Mouse (Mus musculus): Measurements from ENCODE around the gene Cldn12. TPM values are rescaled to one million over a fixed set of nuclear protein-coding genes. Genes with fewer than 3 reads are reported as not detected.

The Cldn12 gene
- polyA plus RNA-seq, 1 experiment from 2014 or later: 37.8 TPM

DNA sequence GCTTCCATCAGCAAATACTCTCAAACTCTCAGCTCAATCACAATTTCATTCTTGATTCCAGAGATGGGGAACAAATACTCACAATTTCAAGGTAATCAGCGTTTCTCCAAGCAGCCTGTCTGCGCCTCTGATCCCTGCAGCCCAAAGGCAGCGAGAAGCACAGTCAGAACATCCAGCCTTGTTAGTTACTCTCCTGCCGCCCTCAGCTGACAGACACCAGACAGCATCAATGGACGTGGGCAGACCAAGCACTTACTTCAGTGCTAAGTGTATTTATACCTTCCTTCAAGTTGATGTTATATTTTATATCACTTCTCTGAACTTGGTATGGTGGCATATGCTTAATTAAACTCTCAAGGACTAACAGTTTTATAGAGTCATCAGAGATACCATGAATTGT is 3.8 kb downstream of the Cldn12 start:
- Histone ChIP-seq H3K4me3 (peak overlapping the region; percentile 23; the same call in 1 of the 2 replicates), H3K27ac (peak overlapping the region; percentile 62; the same call in 1 of the 2 replicates), H3K4me1 (peaks cover 56% of the 10 kb centered on the region), H3K9me3 (no peaks in the 10 kb centered on the region; the same call in 1 of the 2 replicates), H3K36me3 (replicated peaks) (peaks cover 21% of the 10 kb centered on the region), H3K27me3 (ENCODE audit: poor library complexity, severe bottlenecking) (no peaks in the 10 kb centered on the region)
- WGBS: 68% methylated on average over 5 of the region's 5 CpGs
- DNase-seq (ENCODE audit: extremely low spot score, low spot score): no peak

DNA sequence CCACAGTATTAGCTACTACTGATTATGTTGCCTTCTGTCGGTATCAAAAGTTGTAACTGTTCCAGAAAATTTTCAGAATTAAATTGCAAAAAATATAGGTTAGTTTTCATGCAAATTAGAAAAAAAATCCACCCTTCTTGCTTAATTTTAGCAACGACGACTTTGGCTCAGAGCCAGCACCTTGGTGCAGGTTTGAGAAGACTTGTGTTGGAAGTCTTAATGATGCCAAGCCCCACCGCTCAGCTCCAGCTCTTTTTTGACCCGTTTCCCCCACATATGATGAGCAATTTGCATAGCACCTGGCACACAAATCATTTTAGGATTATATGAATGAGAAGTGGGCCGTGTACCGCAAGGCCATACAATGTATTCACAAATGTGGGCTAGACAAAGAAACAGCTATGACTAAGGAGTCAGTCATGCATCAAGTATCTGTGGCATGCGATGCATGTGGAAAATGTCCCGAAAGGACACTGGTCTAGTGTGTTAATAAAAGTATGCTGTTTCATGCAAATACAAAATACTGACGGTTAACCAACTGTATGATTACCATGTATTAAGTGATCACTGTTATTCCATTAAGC is 4.4 kb downstream of the Cldn12 start:
- Histone ChIP-seq H3K36me3 (replicated peaks) (peaks cover 25% of the 10 kb centered on the region), H3K4me1 (peaks cover 56% of the 10 kb centered on the region), H3K9me3 (no peaks in the 10 kb centered on the region; the same call in 1 of the 2 replicates), H3K27me3 (ENCODE audit: poor library complexity, severe bottlenecking) (no peaks in the 10 kb centered on the region), H3K27ac (peak overlapping the region; percentile 67), H3K4me3 (peak overlapping the region; percentile 23; the same call in 1 of the 2 replicates)
- no peak for DNase-seq (ENCODE audit: extremely low spot score, low spot score)
- 67% methylated on average over 10 of the region's 10 CpGs for WGBS

DNA sequence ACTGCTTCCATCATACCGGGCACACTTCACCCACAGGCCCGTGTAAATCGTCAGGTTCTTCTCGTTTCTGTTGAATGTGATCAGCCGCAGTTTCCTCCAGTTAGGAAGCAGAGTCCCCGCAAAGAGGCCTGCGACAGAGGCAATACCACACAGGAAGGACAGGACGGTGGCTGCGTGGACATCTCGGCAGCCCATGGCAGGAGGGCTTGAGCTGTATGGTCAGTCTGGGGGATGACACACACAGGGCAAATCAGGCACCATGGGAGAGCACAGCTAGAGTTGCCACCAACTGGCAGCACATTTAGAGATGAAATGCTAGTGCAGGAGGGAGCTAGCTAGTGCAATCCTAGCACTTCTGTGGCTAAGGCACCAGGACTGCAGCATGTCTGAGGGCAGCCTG is 6.5 kb downstream of the Cldn12 start:
- DNase-seq (ENCODE audit: extremely low spot score, low spot score): no peak
- Histone ChIP-seq H3K4me1 (peaks cover 46% of the 10 kb centered on the region), H3K27me3 (ENCODE audit: poor library complexity, severe bottlenecking) (no peaks in the 10 kb centered on the region), H3K4me3 (no peak overlapping the region), H3K36me3 (replicated peaks) (peaks cover 37% of the 10 kb centered on the region), H3K27ac (peak overlapping the region; percentile 75), H3K9me3 (no peaks in the 10 kb centered on the region; the same call in 1 of the 2 replicates)
- WGBS: 83% methylated on average over 10 of the region's 10 CpGs

DNA sequence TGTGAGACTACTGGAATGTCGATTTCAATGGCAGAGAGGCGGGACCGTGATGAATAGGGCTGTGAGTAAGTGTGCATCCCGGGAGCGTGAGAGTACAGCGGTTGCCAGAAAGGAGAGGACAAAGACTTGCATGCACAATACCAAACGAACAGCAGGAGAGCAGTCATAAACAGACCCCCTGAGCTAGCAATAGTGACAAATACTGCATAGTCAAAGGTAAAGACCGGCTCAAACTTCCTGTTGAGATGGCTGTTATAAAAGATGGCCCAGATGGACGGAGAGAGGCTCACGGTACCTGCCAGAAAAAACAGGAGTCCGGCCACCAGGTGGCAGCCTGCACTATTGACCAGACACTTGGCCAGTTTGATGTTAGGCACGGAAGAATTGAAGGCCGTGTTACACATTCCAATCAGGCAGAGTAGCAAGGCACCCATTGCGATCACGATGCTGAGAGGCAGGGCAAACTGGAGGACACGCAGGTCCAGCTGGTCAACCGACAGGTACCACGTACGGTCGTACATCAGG is 7.0 kb downstream of the Cldn12 start:
- 45% methylated on average over 20 of the region's 20 CpGs for WGBS
- peak overlapping the region; percentile 75 for H3K27ac ChIP-seq

DNA sequence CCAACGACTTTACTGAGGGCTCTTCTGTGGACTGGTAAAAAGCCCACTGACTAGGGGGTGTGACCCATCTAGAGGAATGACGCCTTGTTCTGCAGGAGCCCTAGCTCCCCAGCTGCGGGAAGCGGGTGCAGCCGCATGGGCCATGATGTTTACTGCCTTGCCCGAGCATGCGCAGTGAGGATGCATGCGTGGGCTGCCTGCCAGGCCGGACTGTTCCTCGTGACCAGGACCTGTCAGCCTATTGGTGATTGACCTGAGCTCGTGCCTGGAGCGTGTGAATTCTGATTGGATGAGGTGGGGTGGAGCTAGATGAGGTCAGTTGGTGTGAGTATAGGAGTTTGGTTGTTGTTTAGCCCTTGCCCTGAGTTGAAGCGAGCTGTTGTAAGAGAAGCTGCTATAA is 10.3 kb downstream of the Cldn12 start:
- Histone ChIP-seq H3K27me3 (ENCODE audit: poor library complexity, severe bottlenecking) (no peaks in the 10 kb centered on the region), H3K4me1 (peaks cover 24% of the 10 kb centered on the region), H3K27ac (no peak overlapping the region), H3K36me3 (replicated peaks) (peaks cover 26% of the 10 kb centered on the region), H3K4me3 (no peak overlapping the region), H3K9me3 (no peaks in the 10 kb centered on the region)
- 92% methylated on average over 13 of the region's 13 CpGs for WGBS
- no peak for DNase-seq (ENCODE audit: extremely low spot score, low spot score)

More for the DNA sequence above, 7.0 kb downstream of the Cldn12 start:
- Histone ChIP-seq H3K4me3 (0 out of 2 replicates have a peak overlapping the region, but pooled peaks have one; percentile 7), H3K27me3 (ENCODE audit: poor library complexity, severe bottlenecking) (no peaks in the 10 kb centered on the region), H3K36me3 (replicated peaks) (peaks cover 37% of the 10 kb centered on the region), H3K9me3 (no peaks in the 10 kb centered on the region; the same call in 1 of the 2 replicates), H3K4me1 (peaks cover 41% of the 10 kb centered on the region)
- peak; percentile 70 for DNase-seq (ENCODE audit: extremely low spot score, low spot score)

DNA sequence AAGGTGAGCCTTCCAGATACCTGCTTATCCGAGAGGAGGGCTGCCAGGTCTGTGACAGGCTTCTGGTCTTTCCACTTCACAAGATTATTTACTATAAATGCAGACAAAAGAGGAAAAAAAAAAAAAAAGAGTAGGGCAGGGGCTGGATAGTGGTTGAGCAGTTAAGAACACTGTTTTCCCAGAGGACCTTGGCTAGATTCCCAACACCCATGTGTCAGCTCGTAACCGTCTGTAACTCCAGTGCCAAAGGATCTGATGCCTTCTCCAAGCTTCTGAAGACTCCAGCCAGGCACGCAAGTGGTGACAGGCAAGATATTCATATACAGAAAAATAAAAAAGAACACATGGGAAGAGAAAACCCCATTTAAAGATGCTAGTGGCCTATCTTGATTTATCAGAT is 11.4 kb downstream of the Cldn12 start:
- Histone ChIP-seq H3K27me3 (ENCODE audit: poor library complexity, severe bottlenecking) (no peaks in the 10 kb centered on the region), H3K4me3 (no peak overlapping the region), H3K9me3 (no peaks in the 10 kb centered on the region), H3K36me3 (replicated peaks) (peaks cover 24% of the 10 kb centered on the region), H3K27ac (no peak overlapping the region), H3K4me1 (peaks cover 13% of the 10 kb centered on the region)
- WGBS: 87% methylated on average over 4 of the region's 4 CpGs
- no peak for DNase-seq (ENCODE audit: extremely low spot score, low spot score)

DNA sequence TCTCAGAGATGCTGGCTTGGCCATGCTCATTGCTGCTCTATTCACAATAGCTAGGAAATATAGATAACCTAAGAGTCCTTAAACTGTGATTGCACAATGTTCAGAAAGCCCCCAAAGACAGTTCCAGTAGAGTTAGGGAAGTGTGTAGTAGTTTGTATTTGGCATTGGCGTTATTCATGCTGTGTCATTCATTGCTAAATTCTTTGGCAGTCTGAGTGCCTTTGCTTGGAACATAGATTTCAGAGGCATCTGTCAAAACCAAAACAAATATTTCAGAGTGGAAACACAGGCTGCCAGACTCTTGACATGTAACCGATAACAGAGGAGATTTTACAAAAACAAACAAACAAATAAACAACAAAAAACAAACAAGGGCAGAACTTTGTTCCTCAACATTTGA is 13.2 kb downstream of the Cldn12 start:
- no peak for DNase-seq (ENCODE audit: extremely low spot score, low spot score)

DNA sequence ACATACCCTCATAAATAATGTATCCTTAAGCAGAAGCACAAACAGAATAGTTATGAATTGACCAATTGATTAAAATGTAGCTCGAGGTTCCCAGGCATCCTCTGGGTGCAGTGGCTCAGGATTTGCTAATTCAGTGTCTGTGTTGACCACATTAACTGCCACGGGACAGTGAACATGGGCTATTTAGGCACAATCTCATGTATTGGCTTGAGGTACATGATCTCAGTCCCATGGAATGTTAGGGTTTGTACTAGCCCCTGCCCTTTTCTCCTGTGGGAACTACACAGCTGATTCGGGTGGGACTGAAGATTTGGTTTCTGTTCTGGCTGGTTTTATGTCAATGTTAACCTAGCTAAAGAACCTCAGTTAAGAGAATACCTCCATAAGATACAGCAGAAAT is 18.4 kb downstream of the Cldn12 start:
- Histone ChIP-seq H3K27ac (no peak overlapping the region), H3K4me1 (no peaks in the 10 kb centered on the region), H3K4me3 (no peak overlapping the region), H3K9me3 (no peaks in the 10 kb centered on the region), H3K27me3 (ENCODE audit: poor library complexity, severe bottlenecking) (peaks cover 10% of the 10 kb centered on the region), H3K36me3 (replicated peaks) (no peaks in the 10 kb centered on the region)
- DNase-seq (ENCODE audit: extremely low spot score, low spot score): no peak
- 81% methylated on average over 3 of the region's 3 CpGs for WGBS

More for the DNA sequence above, 13.2 kb downstream of the Cldn12 start:
- H3K4me3 ChIP-seq: no peak overlapping the region
- no peaks in the 10 kb centered on the region for H3K27me3 ChIP-seq (ENCODE audit: poor library complexity, severe bottlenecking)
- no peaks in the 10 kb centered on the region for H3K9me3 ChIP-seq
- H3K27ac ChIP-seq: no peak overlapping the region
- H3K36me3 ChIP-seq (replicated peaks): peaks cover 20% of the 10 kb centered on the region
- WGBS: 92% methylated on average over 2 of the region's 2 CpGs
- no peaks in the 10 kb centered on the region for H3K4me1 ChIP-seq

DNA sequence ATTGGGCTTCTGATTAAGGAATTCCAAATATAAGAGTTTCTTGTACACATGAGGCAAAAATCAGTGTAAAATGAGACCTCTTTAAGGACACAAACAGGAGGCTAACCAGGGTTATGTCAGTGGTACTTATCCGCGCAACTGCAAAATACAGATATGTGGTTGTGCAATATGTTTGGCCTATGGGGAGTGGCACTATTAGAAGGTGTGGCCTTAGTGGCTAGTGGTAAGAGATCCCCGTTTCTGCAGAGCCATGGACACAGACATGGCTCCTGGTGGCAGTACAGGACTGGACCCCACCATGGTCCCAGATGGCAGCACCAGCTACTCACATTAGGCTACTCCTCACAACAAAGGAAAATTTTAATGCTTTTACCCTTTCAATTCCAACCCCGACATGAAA is 19.7 kb downstream of the Cldn12 start:
- H3K36me3 ChIP-seq (replicated peaks): no peaks in the 10 kb centered on the region
- no peak overlapping the region for H3K27ac ChIP-seq
- WGBS: 89% methylated on average over 4 of the region's 4 CpGs

DNA sequence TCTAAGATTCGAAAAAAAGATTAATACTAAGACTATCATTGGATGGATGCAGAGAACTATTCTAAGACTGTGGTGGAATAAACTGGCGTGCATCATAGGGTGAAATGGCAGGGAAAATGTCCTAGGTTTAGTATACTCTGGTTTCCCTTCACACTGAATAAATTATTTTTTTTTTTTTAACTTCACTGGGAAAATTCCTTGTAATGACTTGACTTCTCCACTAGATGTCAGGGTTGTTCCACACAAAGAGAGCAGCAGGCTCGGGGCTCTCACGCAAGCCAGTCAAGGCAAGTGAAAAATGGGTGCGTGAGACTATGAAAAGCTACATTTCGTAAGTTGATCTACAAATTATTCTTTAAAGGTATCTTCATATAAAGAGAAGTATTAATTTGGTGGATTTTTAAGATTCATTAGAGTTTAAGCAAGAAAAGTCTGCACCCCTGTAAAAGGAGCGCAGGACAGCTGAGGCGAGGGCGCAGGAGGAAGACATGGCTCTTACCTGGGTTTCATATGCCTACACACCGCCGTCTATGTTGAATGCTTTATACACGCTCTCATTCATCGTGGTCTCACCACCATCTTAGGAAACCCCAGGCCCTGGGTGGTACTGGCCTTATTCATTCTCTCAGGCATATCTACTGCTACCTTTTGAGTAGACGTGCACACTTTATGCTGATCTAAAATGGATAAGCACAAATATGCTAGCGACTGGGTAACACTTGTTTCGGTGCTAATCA is 20.3 kb downstream of the Cldn12 start:
- WGBS: 45% methylated on average over 16 of the region's 16 CpGs

More for the DNA sequence above, 19.7 kb downstream of the Cldn12 start:
- H3K9me3 ChIP-seq: no peaks in the 10 kb centered on the region
- H3K4me3 ChIP-seq: no peak overlapping the region
- H3K27me3 ChIP-seq (ENCODE audit: poor library complexity, severe bottlenecking): peaks cover 10% of the 10 kb centered on the region
- H3K4me1 ChIP-seq: no peaks in the 10 kb centered on the region
- DNase-seq (ENCODE audit: extremely low spot score, low spot score): no peak

DNA sequence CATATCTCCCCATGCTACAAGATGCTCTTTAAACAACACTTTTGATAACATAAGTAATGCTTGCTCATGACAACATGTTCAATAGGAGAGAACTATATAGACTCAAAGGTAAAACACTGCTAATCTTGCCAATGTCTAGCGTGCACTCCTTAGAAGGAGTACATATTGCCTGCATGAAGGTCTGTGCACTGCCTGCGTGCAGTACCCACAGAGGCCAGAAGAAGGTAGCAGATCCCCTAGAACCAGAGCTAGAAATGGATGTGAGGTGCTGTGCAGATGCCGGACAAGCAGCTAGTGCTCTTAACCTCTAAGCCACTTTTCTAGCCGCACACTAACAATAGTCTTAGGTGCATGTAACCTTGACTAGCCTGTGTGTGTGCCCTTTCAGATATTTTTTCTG is 22.6 kb downstream of the Cldn12 start:
- 92% methylated on average over 4 of the region's 4 CpGs for WGBS
- DNase-seq (ENCODE audit: extremely low spot score, low spot score): no peak

More for the DNA sequence above, 20.3 kb downstream of the Cldn12 start:
- no peak for DNase-seq (ENCODE audit: extremely low spot score, low spot score)
- H3K27me3 ChIP-seq (ENCODE audit: poor library complexity, severe bottlenecking): peaks cover 10% of the 10 kb centered on the region
- no peak overlapping the region for H3K27ac ChIP-seq
- no peaks in the 10 kb centered on the region for H3K36me3 ChIP-seq (replicated peaks)
- H3K4me1 ChIP-seq: no peaks in the 10 kb centered on the region
- H3K4me3 ChIP-seq: no peak overlapping the region
- H3K9me3 ChIP-seq: no peaks in the 10 kb centered on the region

DNA sequence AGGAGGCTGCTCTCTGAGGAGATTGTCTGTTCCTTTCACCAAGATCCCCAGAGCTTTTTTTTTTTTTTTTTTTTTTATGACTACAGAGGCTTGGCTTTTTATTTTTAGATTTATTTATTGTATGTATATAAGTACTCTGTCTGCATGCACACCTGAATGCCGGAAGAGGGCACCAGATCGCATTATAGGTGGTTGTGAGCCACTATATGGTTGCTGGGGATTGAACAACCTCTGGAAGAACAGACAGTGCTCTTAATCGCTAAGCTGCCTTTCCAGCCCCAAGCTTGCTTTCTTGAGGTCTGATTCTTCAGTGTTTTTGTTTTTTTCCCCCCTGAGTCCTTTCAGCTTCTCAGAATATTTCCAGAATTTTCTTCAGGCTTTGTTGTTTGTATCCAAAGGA is 28.7 kb downstream of the Cldn12 start:
- H3K4me1 ChIP-seq: no peaks in the 10 kb centered on the region
- no peak overlapping the region for H3K27ac ChIP-seq
- H3K36me3 ChIP-seq (replicated peaks): no peaks in the 10 kb centered on the region
- no peak for DNase-seq (ENCODE audit: extremely low spot score, low spot score)
- no peaks in the 10 kb centered on the region for H3K27me3 ChIP-seq (ENCODE audit: poor library complexity, severe bottlenecking)
- WGBS: 35% methylated on average over 3 of the region's 3 CpGs
- H3K4me3 ChIP-seq: no peak overlapping the region
- H3K9me3 ChIP-seq: no peaks in the 10 kb centered on the region

More for the DNA sequence above, 22.6 kb downstream of the Cldn12 start:
- Histone ChIP-seq H3K27ac (no peak overlapping the region), H3K4me1 (no peaks in the 10 kb centered on the region), H3K4me3 (no peak overlapping the region), H3K36me3 (replicated peaks) (no peaks in the 10 kb centered on the region), H3K9me3 (no peaks in the 10 kb centered on the region), H3K27me3 (ENCODE audit: poor library complexity, severe bottlenecking) (peaks cover 10% of the 10 kb centered on the region)
